Mouse (Mus musculus): Measurements from ENCODE around the gene Slc4a2.

Slc4a2 gene

DNA sequence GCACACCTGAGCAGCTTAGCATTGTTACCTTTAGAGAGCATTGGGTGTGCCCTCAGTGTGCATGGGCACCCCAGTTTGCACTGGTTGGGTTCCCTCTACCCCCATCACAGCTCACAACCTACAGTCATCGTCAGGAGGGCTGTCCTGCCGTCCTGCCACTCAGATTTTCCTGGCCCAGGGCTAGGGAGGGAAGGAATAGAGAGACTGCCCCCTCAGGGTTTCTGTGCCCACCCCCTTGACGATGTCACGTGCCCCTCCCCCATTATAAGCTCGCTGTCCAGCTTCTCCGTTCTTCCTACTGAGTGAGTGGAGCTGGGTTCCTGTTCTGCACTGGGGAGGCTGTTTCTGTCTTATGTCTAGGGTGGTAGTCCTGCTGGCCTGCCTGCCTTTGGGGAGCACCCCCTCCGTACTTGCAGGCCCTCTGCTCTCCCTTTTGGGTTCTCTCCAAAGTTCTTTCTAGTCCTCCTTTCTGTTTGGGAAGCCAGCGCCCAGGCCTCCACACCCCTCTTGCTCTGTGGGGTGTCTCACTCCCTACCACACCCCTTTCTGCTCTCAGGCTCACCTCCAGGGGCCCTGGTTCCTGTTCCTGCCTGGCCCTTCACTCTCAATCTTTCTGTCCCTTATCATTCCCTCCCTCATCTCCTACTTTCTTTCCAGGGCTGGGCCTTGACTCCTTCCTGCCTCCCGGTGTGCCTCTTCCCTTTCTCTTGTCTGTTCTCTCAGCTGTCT, 3.1 kb downstream of the Slc4a2 start:
- no peak for DNase-seq (ENCODE audit: low spot score in 2 of 2)

DNA sequence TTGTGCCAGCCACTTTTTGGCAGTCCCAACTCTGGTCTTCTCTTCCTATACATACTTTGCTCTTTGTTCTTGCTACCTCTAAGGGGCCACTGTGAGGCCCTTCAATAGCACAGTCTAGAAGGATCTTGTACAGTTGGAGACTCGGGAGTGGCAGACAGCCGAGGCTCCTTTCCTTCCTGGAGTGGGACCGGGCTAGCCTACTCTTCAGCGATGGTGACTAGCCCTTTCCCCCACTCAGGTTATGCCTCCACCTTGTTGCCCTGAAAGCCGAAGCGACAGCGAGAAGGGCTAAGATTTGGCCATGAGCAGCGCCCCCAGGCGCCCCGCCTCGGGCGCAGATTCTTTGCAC, 3.6 kb downstream of the Slc4a2 start:
- no peak for DNase-seq (ENCODE audit: low spot score in 2 of 2)

- DNase-seq (ENCODE audit: low spot score in 2 of 2): no peak
Measured at GRCm38 (mm10) chr5:24427981-24428402, 4.4 kb downstream of the Slc4a2 start.

DNA sequence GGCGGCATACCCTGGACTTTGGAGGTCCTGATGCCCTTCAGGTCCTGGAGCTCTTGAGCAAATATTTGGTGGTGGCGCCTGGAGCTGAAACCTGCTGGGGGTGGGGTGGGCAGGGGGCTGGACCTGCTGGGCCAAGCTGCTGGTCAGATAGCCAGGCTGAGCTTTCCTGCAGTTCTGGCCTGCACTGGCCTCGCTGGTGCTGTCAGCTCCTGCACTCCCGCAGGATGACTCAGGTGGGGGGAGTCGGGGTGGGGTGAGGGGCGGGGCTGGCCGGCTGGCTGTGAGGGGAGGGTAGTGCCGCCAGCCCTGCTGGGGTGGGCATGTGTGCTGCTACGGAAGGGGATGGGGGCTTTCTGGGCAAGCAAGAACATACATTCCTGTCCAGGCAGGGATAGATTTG, 5.0 kb downstream of the Slc4a2 start:
- no peak for DNase-seq (ENCODE audit: low spot score in 2 of 2)

DNA sequence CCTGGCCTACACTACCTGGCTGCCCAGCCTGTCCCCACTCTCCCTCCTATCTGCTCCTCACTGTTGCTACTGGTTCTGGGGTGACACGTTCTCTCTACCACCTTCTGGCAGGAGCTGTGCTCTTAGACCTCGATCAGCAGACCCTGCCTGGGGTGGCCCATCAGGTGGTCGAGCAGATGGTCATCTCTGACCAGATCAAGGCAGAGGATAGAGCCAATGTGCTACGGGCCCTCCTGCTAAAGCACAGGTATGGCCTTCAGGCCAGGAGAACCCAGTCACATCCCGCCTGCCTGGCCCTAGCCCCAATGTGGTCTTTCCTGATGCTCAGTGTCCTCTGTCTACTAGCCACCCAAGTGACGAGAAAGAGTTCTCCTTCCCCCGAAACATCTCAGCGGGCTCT, 10.4 kb downstream of the Slc4a2 start:
- DNase-seq (ENCODE audit: low spot score in 2 of 2): no peak

DNA sequence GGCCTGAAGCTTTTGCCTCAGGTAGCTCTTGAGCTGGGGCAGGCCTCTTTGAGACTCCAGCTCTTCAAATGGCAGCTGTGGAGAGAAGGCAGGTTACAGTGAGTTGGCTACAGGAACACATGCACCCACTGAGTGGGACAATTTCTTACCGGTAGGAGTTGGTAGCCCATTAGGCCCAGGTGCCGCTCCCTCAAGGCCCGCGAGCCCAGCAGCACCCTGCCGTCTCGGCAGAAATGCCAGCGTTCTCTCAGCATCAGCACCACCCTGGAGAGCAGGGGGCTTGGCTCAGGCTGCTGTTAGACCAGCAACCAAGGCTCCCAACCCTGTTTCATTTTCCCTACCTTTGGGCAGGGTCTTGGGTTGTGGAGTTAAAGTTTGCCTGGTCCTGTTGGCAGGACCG, 17.6 kb downstream of the Slc4a2 start:
- DNase-seq (ENCODE audit: low spot score in 2 of 2): no peak

DNA sequence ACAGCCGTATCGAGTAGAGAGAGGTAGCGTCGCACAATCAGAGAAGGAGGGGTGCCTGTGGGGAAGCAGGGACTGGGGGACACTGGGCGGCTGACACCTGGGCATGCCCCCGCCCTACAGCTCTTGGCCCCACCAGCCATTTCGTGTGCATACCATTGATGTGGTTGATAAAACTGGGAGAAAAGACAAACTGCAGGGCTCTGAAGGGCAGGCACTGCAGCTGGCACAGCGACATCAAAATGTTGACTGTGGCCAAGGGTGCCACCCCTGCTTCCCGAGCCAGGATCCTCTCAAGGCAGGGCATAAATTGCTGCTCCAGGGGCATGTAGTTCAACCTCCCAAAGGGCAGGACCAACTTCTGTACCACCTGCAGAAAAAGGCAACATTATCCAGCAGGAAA, 18.4 kb downstream of the Slc4a2 start:
- no peak for DNase-seq (ENCODE audit: low spot score in 2 of 2)

GRCm38 (mm10) chr5:24443204-24443603, 19.6 kb downstream of the Slc4a2 start:
- no peak for DNase-seq (ENCODE audit: low spot score in 2 of 2)

- peak in 1 of 2 experiments; percentile 46 for DNase-seq (ENCODE audit: low spot score in 2 of 2)
Measured at GRCm38 (mm10) chr5:24443927-24444326, 20.3 kb downstream of the Slc4a2 start.

GRCm38 (mm10) chr5:24444746-24445427, 21.2 kb downstream of the Slc4a2 start, which contains the start of gene Fastk:
TSS of gene Fastk (minus strand) at chr5:24445287.
- peak; percentile 96 for DNase-seq (ENCODE audit: low spot score in 2 of 2)

GRCm38 (mm10) chr5:24445428-24446080, 21.9 kb downstream of the Slc4a2 start:
- peak; percentile 48 to 61 for DNase-seq (ENCODE audit: low spot score in 2 of 2)

DNA sequence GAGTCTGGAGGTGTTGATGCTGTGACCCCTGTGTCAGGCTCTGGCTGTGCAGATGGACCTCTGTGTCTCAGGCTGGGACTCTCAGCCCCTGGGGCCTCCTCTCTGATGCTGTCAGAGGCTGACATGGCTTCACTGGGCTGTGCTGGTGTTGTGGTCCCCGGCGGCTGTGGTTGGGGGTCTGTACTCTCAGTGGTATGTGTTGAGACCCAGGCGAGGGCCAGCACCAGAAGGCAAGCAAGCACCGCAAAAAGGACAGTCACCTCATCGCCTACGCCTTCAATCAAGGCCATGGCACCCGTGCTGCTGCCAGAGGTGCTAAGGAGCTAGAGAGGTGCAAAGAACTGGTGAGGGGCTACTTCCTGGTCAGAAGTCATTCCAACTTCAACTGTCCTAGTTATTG, 23.0 kb downstream of the Slc4a2 start:
- no peak for DNase-seq (ENCODE audit: low spot score in 2 of 2)

GRCm38 (mm10) chr5:24447624-24448298, 24.1 kb downstream of the Slc4a2 start, which contains the start of gene Tmub1:
TSS of gene Tmub1 (minus strand) at chr5:24447854.
- peak; percentile 88 to 92 for DNase-seq (ENCODE audit: low spot score in 2 of 2)

DNA sequence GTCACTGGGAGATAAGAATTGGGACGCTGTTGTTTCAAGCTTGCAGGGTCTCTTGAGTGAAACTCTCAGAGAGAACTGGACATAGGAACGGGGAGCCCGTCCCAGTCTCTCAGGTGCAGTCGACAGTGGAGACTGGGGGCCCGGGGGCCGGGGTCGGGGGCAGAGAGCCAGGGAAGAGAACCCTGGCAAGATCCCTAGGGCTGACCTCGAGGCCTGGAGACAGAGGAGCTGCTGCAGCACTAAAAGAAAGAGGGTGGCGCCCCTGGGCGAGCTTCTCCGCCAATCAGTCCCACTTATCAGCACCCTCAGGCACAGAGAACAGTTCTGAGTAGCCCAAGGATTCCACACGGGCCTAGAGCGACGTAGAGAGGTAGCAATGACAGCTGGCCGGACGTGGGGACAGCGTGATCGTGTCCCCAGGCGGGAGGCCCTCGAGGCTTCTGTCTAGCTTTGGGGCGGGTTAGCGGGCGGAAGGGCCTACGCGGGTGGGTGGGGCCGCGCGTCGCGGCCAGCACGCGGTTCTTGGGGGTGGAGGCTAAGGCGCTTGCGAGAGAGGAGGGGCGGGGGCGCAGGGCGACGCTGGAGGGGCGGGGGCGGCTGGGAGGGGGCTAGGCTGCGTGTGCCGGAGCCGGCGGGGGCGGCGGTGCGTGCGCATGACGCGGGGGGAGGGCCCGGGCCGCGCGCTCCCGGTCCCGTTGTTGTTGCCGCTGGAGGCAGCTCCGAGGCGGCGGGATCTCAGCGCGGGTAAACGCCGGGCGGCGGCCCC, 27.8 kb downstream of the Slc4a2 start:
- peak; percentile 93 to 95 for DNase-seq (ENCODE audit: low spot score in 2 of 2)

DNA sequence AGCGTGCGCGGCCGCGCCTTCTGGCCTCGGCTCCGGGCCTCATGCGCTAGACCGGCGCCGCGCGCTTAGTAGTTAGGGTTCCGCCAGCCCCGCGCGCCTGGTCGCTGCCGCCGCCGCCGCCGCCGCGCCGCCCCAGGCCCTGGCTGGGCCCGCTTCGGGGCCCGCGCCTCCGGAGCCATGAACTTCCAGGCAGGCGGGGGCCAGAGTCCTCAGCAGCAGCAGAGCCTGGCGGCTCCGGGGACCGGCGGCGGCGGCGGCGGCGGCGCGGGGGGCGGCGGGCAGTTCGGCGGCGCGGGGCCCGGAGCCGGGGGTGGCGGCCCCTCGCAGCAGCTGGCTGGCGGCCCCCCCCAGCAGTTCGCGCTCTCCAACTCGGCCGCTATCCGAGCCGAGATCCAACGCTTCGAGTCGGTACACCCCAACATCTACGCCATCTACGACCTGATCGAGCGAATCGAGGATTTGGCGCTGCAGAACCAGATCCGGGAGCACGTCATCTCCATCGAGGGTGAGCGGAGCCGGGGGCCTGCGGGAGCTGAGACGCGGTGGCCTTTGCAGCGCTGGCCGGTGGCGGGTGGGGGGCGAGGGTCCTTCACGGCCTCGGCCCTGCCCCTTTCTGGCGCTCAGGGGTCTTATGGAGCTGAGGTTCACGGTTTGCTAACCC, 28.5 kb downstream of the Slc4a2 start, which contains the start of gene Agap3:
Gene Agap3, plus strand, starts transcription at position 148 of the 661 bp plus-strand sequence.
- DNase-seq (ENCODE audit: low spot score in 2 of 2): peak; percentile 67 to 71

DNA sequence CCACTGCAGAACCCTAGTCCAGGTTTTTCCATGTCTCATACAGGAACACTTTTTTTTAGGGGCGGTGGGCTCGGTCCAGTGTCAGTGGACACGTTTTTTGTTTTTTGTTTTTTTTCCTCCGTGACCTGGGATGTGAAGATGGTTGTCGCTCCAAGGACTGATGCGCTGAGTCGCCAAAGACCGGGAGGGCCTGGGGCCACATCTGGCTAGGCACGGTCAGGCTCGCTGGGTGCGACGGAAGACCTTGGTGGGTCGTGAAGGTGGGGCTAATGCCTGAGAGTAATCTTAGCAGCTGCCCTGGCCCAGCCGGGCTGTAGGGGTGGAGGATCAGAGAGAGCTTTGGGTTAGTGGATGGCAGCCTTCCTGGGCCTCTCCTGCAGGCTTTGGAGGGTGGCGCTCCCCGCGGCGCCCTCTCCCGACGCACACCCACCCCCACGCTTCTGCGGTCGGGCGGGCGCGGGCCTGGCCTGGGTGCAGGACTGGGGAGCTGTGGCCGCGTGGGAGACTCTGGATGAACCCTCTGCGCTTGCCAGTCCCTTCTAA, 29.1 kb downstream of the Slc4a2 start:
- DNase-seq (ENCODE audit: low spot score in 2 of 2): peak in 1 of 2 experiments; percentile 55

DNA sequence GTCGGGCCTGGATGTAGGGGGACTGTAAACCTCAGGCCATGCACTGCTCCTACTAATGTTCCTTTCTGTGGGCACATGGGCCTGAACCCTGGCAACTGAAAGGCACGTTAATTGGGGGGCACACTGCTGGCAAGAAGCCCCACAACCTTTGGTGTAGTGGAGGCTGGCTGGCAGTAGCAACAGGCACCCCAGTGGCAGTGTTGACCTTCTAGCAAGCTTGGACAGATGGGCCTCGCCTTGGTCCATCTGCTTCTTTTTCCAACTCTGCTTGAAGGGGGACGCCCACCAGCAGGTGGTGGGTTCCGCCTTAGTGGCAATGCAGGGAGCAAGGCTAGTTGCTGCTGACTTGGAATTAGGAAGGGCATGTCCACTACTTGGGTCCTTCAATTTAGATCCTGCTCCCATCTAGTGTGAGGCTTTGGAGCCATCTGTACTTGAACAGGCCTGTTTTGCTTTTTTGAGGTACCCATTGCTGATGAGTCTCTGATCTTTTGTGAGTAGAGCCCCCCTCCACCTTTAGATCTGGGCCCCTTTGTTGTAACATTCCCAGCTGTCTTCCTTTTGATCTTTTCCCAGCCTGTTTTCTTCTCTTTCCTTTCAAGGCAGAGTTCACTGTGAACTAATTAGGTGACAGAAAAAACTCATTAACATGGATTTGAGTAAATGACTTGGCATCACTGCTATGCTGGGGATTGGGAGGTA, 29.8 kb downstream of the Slc4a2 start:
- peak; percentile 48 to 73 for DNase-seq (ENCODE audit: low spot score in 2 of 2)

- DNase-seq (ENCODE audit: low spot score in 2 of 2): no peak
Measured at GRCm38 (mm10) chr5:24453985-24454303, 30.3 kb downstream of the Slc4a2 start.

- DNase-seq (ENCODE audit: low spot score in 2 of 2): no peak
Measured at GRCm38 (mm10) chr5:24455076-24455475, 31.4 kb downstream of the Slc4a2 start.

GRCm38 (mm10) chr5:24455613-24456012, 32.0 kb downstream of the Slc4a2 start:
- no peak for DNase-seq (ENCODE audit: low spot score in 2 of 2)
